In genomic region chr3:27416786-27417185, GRCm38 (mm10) we compare ENCODE assay signal across 41 mouse cellular contexts. TPM values are rescaled to one million over a fixed set of nuclear protein-coding genes. Genes with fewer than 3 reads are reported as not detected.
"Had no signal": no experiment of that assay in that cellular context is flagged by ENCODE, and none has a peak within 500 bp of the region (broad histone marks: within the 10 kb centered on the region; RNA-seq: fewer than 3 reads in every experiment).

No protein-coding gene starts in this region.

- H3K4me2 ChIP-seq: limb, embryonic 12.5 days; limb, embryonic 13.5 days; limb, embryonic 15.5 days; liver, embryonic 11.5 days; liver, embryonic 12.5 days; liver, embryonic 13.5 days; liver, embryonic 15.5 days; lung, embryonic 14.5 days; lung, embryonic 15.5 days; midbrain, embryonic 12.5 days; midbrain, embryonic 13.5 days; midbrain, embryonic 15.5 days; neural tube, embryonic 12.5 days had no signal

- H3K4me1 ChIP-seq: limb, embryonic 12.5 days; limb, embryonic 13.5 days; limb, embryonic 15.5 days; liver, embryonic 12.5 days; liver, embryonic 13.5 days; liver, embryonic 15.5 days; lung, embryonic 15.5 days; megakaryocyte, embryonic 14.5 days; midbrain, embryonic 12.5 days; midbrain, embryonic 13.5 days; neural tube, embryonic 12.5 days had no signal

- H3K27ac ChIP-seq: left cerebral cortex, adult 2 months; limb, embryonic 10.5 days; limb, embryonic 12.5 days; limb, embryonic 13.5 days; limb, embryonic 15.5 days; liver, embryonic 12.5 days; liver, embryonic 13.5 days; liver, embryonic 14.5 days; liver, embryonic 15.5 days; lung, embryonic 15.5 days; macrophage; midbrain, embryonic 10.5 days; midbrain, embryonic 12.5 days; midbrain, embryonic 13.5 days; midbrain, embryonic 15.5 days; neural tube, embryonic 12.5 days had no signal

- H3K4me3 ChIP-seq: left cerebral cortex, adult 2 months; limb, embryonic 10.5 days; limb, embryonic 12.5 days; limb, embryonic 13.5 days; limb, embryonic 15.5 days; liver, embryonic 12.5 days; liver, embryonic 13.5 days; liver, embryonic 15.5 days; lung, embryonic 15.5 days; megakaryocyte, embryonic 14.5 days; midbrain, embryonic 10.5 days; midbrain, embryonic 12.5 days; midbrain, embryonic 13.5 days; midbrain, embryonic 15.5 days; myocyte; neural tube, embryonic 12.5 days had no signal

- H3K36me3 ChIP-seq: midbrain, embryonic 12.5 days; midbrain, embryonic 15.5 days; neural tube, embryonic 12.5 days had no signal

- H3K27me3 ChIP-seq: limb, embryonic 12.5 days; limb, embryonic 13.5 days; limb, embryonic 15.5 days; liver, embryonic 12.5 days; liver, embryonic 13.5 days; liver, embryonic 15.5 days; lung, embryonic 15.5 days; megakaryocyte, embryonic 14.5 days; midbrain, embryonic 12.5 days; midbrain, embryonic 13.5 days; midbrain, embryonic 15.5 days; neural tube, embryonic 12.5 days had no signal

- ATAC-seq: liver, embryonic 12.5 days; liver, postnatal 0 days; lung, postnatal 0 days; midbrain, embryonic 13.5 days; midbrain, embryonic 15.5 days; midbrain, embryonic 16.5 days had no signal

- H3K9me3 ChIP-seq: limb, embryonic 10.5 days; limb, embryonic 12.5 days; limb, embryonic 13.5 days; limb, embryonic 15.5 days; liver, embryonic 12.5 days; liver, embryonic 13.5 days; liver, embryonic 15.5 days; lung, embryonic 15.5 days; midbrain, embryonic 10.5 days; midbrain, embryonic 12.5 days; midbrain, embryonic 13.5 days; midbrain, embryonic 15.5 days; neural tube, embryonic 12.5 days had no signal

- DNase-seq: left cerebral cortex, postnatal 4 days; liver; liver, embryonic 13.5 days; liver, postnatal 0 days; lung, adult 18-20 months; lung, adult 2 months; lung, embryonic 14.5 days; lung, postnatal 10 days; lung, postnatal 14 days; lung, postnatal 36 days; lung, postnatal 4 days; midbrain, embryonic 14.5 days had no signal

- H3K9ac ChIP-seq: limb, embryonic 12.5 days; limb, embryonic 13.5 days; limb, embryonic 15.5 days; liver, embryonic 12.5 days; liver, embryonic 13.5 days; liver, embryonic 14.5 days; liver, embryonic 15.5 days; liver, postnatal 0 days; lung, embryonic 14.5 days; lung, embryonic 15.5 days; midbrain, embryonic 12.5 days; midbrain, embryonic 13.5 days; midbrain, embryonic 15.5 days; neural tube, embryonic 12.5 days had no signal

RNA-seq across cellular contexts. Expression of gene Ghsr, which starts 45.6 kb away (rescaled TPM):
- total RNA-seq: liver, adult 2 months; megakaryocyte progenitor cell, adult 5-6 weeks; megakaryocyte, adult 5-6 weeks; megakaryocyte-erythroid progenitor cell, adult 5-6 weeks; monocyte, adult 5-6 weeks had no signal
- polyA plus RNA-seq: limb, embryonic 10.5 days; limb, embryonic 11.5 days; limb, embryonic 12.5 days; limb, embryonic 13.5 days; limb, embryonic 14.5 days; limb, embryonic 15.5 days; liver, adult 2 months; liver, embryonic 11.5 days; liver, embryonic 12.5 days; liver, embryonic 13.5 days; liver, embryonic 14.5 days; liver, embryonic 15.5 days; liver, embryonic 16.5 days; liver, postnatal 0 days; lung, adult 2 months; lung, embryonic 14.5 days; lung, embryonic 15.5 days; lung, embryonic 16.5 days; lung, postnatal 0 days; macrophage; myocyte had no signal
